Mouse (Mus musculus) gastrocnemius, postnatal 36 days (tissue): ENCODE data around the gene Maml1. TPM values are rescaled to one million over a fixed set of nuclear protein-coding genes. Genes with fewer than 3 reads are reported as not detected.
A peak's percentile ranks its signal among the peaks of the same experiment; 100 is the strongest.

Source experiments
- DNase-seq, 2 experiments: peaks; one replicate each; pipeline ENCODE4 v3.0.0; 2022
- intact Hi-C: fragments of 180-260 bp; cut with DNase I; formaldehyde crosslinking; loops from one replicate; pipeline ENCODE4 v1.15.1; 2025
- total RNA-seq, 2 experiments: library from RNA; stranded (reverse); gene quantifications; 2 replicates each; pipeline ENCODE4 v1.2.3; 2021

The Maml1 gene
- total RNA-seq, 2 experiments from 2014 or later = 4.8 to 6.3 TPM

DNA sequence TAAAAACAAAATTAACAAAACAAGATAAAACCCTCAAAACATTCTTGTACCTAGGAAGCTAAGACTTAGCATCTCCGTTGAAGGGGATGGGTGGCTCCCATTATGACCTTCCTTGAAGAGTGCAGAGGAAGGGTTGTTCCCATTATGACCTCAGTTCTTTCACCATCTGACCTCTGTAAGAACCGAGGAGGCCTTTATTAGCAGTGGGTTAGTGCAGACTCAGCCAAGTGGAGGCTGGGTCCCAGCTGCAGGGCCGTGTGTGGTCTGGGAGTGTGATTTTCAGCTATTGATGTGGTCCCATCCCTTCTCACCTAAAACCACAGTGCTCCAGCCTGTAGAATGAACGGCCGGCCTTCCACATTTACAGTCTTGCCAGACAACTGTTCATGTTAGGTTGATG is 46.8 kb downstream of the Maml1 start:
- no peak for DNase-seq
- intact Hi-C loops = no loop called here

- no peak for DNase-seq
- intact Hi-C loops = no loop called here
Measured at GRCm38 (mm10) chr11:50243926-50244325, 48.2 kb downstream of the Maml1 start.

DNA sequence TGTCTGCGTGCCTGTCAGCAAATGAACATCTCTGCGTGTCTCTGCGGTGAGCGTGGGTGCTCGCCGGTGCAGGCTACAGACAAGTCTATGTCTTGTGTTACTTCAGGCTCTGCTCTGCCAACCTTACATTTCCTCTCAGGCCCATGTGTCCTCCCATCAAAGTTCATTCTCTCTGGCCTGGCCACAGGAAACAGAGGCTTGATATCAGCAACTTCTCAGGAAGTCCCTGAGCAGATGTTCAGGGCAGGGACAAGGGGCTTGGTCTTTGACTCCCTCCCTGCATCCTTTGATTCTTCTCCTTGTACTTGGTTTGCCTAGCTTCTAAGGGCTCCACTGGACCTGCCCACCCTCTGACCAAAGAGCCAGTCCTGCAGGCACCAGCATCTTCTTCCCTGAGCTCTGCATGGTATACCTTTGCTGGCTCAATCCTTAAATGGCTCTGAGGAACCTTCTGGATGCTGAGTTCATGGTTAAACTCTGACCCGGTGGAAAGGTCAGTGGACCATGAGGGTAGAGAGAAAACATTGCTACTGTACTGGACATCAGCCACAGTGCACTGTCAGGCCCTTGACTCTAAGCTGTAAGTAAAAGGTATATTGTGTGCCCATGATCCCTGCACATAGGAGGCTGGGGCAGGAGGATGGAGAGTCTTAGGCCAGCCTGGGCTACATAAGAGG is 51.7 kb downstream of the Maml1 start:
- intact Hi-C loops = no loop called here
- no peak for DNase-seq

DNA sequence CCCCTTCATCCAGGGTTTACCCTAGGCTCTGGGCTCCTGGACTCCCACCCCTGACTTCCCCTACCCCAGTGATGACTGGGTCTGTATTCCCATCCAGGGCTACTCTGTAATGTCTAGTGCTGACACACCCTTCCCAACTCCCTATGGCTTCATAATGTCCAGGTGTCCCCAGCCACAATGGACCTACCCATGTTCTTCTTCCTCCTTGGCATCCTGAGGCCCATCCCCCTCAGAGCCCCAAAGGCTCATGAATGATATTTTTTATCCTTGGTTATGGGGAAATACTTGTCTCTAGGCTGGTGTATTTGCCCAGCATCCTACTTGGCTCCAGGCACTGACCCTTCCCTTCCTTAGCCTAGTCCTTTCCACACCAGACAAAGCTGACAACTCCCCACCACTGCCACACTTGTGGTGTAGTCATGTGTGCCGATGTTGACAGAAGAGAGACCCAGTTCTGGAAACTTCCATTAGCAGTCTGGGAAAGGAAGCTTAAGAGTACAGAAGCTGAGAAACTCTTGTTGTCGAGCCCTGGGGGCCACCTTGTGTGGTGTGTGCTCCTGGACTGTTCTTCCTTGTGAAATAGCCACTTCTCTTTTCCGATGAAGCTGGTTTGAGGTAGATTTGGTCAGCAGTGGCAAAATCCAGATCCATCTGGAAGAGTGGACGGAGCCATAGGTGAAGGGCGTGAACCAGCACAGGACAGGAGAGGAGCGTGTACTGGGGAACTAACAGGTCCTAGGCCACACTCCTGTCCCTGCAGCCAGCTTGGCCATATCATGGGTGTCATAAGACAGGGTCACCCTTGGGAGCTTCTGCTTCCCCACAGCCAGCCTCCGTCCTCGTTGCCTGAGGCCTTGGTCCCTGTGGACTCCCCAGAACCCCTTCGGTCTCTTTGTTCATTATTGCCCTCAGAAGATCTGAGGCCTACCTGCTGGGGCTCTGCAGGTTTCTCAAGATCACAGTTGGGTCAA is 53.0 kb downstream of the Maml1 start:
- intact Hi-C loops = loop anchor here (5.0 kb wide), 1 partner anchor 123 kb away; no protein-coding TSS in a partner anchor
- no peak for DNase-seq

DNA sequence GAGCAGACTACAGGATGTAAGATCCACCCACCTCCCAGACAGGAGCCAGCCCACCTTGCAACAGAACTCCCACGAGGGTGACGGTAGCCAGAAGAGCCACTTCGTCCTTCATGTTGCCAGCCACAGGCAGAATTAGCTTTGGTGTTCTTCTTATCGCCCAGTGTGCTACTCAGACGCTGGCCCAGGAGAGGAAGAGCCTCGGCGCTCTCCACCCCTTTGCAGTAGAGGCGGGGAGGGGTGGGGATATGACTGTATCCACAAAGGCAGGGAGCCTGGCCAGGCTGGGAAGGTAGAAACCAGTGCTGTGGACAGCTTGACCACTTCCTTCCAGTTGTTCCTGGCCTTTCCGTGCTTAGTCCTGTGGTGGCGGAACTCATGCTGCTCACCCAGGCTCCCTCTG is 53.8 kb downstream of the Maml1 start, which contains the start of gene Ltc4s:
TSS of gene Ltc4s (minus strand) at position 293 of the 400 bp plus-strand sequence.
- DNase-seq = no peak
- intact Hi-C loops = loop anchor here (5.0 kb wide), 1 partner anchor 124 kb away; no protein-coding TSS in a partner anchor

DNA sequence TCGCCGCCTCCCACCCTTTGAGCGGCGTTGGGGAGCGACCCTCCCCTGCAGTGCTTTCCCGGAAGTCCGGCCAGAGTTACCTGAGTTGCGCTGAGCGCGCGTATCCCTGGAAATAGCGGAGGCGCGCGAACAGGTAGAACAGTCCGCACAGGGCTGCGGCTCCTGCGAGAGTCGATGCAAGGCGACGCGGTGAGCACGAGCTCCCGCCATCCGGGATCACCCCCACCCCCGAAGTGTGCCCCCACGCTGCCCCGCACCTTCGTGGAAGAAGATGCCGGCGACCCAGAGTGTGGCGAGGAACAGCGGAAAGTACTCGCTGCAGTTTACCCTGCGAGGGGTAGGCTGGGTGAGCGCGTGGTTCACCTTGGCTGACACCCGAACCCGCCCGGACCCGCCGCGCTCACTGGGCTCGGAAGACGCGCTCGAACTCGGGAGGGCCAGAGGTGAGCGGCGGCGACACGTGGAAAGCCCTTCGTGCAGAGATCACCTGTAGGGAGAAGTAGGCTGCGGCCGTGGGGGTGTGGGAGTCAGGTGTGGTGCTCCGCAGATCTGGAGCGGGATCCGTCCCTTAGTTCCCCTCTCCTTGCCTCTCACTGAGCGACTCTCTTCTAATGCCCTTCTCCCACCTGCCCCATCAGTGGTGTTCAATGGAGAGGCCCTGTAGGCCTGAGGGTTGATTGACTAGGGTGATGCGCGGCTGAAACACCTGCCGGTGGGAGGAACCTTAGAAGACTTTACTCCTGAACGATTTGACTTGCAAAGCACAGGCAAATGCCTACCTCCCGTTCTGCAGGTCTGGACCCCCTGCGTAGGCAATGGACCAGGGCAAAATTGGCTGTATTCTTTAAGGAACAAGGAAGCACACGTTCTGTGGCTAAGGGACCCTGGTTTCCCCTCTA is 54.9 kb downstream of the Maml1 start:
- intact Hi-C loops = loop anchor here (2.0 to 5.0 kb wide), 2 partner anchors 56 to 125 kb away; partner anchors contain the start of gene Maml1
- DNase-seq = no peak

DNA sequence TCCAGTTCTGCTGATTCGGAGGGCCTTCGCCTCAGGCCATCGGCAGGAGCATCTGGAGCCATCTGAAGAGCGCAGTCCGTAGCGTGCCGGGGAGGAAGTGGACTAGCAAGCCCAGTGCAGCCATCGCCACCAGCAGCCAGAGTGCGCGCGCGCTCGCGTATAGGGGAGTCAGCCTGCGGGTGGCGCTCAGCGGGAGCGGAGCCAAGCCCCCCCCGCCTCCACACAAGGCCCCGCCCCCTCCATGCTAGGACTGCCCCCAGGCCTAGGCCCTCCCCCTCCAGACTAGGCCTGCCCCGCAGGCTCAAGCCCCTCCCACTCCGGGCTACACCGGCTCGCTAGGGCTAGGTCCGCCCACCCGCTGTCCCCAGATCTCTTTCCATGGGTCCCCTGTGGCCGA is 55.6 kb downstream of the Maml1 start:
- intact Hi-C loops = loop anchor here (2.0 to 5.0 kb wide), 2 partner anchors 56 to 126 kb away; partner anchors contain the start of gene Maml1
- peak; percentile 75 to 88 for DNase-seq

DNA sequence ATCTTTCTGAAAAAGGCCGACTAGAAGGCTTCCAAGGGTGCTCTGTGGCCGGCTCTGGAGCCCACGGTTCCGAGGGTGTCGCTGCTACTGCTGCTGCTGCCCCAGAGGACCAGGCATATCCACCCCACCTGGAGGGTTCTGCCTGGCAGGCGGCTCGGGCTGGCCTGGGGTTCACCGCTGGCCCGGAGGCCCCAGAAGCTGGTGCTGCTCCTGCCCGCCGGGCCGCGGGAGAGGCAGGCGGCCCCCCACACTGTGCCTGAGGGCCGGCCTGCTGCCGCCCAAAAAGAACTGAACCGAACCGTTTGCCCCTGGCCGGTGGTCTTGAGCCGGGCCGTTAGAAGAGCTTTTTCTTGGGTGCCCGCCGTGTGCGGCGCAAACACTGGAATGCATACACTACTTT is 57.5 kb downstream of the Maml1 start:
- DNase-seq = no peak
- intact Hi-C loops = loop anchor here (5.0 kb wide), 1 partner anchor 128 kb away; no protein-coding TSS in a partner anchor

GRCm38 (mm10) chr11:50233993-50234392 is 58.1 kb downstream of the Maml1 start:
- intact Hi-C loops = no loop called here
- DNase-seq = no peak

DNA sequence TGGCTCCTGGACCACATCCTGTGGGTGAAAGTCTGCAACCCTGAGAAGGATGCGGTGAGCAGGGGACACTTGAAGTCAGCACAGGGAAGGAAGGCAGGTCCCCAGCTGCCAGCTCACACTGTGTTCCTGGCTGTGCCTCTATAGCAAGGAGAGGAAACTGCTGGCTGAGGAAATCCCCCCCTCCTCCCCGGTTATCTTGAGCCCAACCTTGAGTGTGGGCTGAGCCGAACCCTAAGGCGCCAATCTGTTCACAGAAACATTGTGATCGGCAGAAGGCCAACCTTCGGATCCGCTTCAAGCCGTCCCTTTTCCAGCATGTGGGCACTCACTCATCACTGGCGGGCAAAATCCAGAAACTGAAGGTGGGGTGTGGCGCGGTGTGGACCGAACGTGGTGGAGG is 59.1 kb downstream of the Maml1 start:
- DNase-seq = no peak
- intact Hi-C loops = no loop called here

DNA sequence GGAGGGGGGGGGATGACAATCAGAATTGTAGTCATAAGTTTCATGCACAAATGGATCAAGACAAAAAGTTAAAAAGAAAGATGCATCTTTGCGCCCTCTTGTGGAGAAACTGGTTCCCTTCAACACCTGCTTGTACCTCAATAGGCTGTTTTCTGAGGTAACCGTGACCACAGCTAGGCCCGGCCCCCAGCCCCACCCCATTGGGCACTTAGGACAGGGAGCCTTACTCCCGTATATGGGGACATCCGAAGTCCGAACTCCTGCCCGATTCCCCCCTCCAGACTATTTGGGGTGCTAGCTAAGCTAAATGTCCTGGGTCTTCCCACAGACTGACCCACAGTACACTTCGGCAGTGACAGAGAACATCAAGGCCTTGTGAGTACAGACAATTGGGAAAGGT is 60.7 kb downstream of the Maml1 start:
- peak in 1 of 2 experiments; percentile 18 for DNase-seq
- intact Hi-C loops = no loop called here

GRCm38 (mm10) chr11:50230481-50231304 is 61.4 kb downstream of the Maml1 start:
- intact Hi-C loops = no loop called here

DNA sequence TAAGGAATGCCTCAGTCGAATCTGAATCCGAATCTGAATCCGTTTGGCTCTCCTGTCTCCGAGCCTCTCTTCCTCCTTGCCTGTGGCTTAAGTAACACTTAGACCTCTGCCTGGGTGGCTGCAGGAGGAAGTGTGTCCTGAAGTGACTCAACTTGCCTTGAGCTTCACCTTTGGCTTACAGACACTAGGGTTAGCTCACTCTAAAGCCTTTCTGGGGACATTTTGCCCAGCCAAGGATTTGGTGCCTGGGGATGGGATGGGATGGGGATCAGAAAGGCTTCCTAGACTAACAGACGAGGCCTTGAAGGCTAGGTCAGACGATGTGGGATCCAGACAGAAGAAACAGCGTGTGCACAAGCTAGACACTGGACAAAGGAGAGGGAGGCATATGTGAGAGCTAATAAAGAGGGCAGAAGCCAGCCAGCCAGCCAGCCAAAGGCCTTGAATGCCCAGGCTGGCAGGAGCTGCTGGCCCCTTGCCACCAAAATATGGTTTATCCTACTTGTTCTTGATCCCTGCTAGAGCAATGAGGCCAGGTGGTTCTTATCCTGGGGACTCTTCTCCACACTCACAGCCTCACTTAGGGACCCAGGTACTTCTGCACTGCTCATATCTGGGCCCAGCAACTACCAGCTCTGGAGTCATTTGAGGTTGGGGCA is 62.7 kb downstream of the Maml1 start:
- intact Hi-C loops = no loop called here
- DNase-seq = peak in 1 of 2 experiments; percentile 39

More at GRCm38 (mm10) chr11:50230481-50231304, 61.4 kb downstream of the Maml1 start:
- DNase-seq = no peak

DNA sequence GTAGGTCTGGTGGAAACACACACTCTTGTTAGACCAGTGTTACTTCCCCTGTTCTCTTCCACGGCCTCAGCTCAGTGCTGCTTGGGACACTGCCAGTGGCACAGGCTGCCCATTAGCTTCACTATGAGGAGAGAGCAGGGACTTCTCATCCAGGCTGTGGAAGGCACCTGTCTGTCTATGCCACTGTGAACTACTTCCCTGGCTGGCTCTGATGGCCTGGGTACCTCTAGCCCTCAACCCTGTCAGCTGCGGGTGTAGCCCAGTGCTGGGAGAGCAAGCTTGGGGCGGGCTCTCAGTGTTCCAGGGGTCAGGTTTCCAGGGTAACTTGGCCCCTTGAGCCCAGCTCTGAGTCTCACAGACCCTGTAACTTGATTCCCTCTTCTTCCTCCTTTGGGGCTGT is 63.3 kb downstream of the Maml1 start:
- intact Hi-C loops = no loop called here
- no peak for DNase-seq

- no peak for DNase-seq
- intact Hi-C loops = loop anchor here (2.0 kb wide), 1 partner anchor 65 kb away; no protein-coding TSS in a partner anchor
Measured at GRCm38 (mm10) chr11:50227736-50228135, 64.4 kb downstream of the Maml1 start.

DNA sequence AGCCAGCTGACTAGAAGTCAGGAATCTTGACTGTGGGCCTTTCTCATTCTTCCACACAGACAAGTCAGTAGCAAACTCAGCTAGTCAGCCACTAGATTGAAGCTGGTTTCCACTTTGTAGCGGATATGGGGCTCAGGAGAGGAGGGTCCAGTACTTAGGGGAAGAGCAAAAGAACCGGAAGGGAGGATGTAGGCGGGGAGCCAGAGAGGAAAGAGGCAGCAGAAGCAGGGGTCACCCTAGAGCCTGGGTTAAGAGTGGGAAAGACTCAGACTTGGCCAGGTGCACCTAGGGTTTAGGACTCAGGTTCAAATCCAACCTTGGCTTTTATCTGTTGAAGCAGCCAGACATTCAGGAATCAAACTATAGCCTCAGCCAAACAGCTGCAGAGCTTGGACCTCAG is 64.9 kb downstream of the Maml1 start:
- DNase-seq = no peak
- intact Hi-C loops = loop anchor here (2.0 kb wide), 1 partner anchor 64 kb away; no protein-coding TSS in a partner anchor

GRCm38 (mm10) chr11:50226406-50226805 is 65.7 kb downstream of the Maml1 start:
- DNase-seq = no peak
- intact Hi-C loops = loop anchor here (2.0 kb wide), 1 partner anchor 64 kb away; no protein-coding TSS in a partner anchor

DNA sequence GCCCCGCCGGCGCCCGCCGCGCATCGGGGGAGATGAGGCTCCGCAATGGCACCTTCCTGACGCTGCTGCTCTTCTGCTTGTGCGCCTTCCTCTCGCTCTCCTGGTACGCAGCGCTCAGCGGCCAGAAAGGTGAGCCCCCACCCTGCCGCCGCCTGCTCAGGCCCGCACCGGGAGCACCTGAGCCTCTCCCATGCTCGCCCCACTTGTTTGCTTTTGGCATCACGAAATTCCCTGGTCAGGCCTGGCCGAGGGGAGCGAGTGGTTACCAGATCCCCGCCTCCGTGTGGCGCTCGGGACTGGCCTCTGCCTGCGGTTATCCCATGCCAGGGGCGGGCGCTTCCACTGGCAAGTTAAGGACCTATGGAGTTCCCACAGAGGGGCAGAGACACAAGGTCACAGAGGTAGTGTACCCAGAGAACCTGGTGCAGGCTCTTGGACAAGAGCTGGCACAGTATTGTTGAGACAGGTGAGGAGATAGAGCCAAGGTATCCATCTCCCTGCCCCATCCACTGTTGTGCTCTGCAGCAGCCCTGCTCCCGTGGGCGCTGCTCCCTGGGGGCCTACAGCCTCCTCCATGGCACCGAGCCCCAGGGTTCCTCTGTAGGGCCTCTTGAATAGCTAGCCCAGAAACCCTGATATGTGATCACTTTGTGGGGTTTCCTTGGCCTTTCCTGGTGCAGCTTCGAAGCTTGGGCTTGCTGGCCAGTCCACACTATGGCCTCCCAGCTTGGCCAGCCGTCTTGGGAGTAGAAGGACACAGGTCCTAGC is 66.3 kb downstream of the Maml1 start:
- intact Hi-C loops = loop anchor here (2.0 kb wide), 2 partner anchors 15 to 63 kb away; partner anchors contain the start of genes Mgat4b and Sqstm1
- DNase-seq = peak; percentile 36 to 58
